ENCODE assay signal across 13 mouse cellular contexts in the genomic region with DNA sequence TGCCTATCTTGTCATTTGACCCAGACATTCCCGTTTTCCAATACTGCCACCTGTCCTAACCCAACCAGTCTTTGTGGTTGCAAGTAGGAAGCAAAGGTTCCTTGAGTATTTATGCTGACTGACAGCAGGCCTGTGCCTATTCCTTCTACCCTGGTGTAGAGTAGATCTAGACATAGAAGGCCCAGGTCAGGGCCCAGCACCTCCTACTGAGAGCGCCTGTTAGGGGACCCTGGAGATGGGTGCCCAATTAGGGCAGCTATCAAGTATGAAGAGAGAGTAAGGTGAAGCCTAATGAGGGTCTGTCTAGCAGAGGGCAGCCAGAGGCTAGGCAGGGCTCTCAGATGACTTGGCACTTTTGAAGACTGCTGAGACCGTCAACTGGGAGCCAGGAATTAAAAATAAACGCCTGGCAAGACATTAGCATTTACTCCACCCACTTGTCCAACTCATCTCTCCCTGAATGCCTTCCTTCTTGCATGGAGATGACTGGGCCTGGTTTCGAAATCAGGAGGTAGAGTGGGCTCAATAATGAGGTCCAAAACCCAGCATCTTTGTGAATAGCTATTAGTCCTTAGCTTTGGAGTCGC. TPM values are rescaled to one million over a fixed set of nuclear protein-coding genes. Genes with fewer than 3 reads are reported as not detected.
DNase-seq lines count a peak whose midpoint lies in the region; ATAC-seq lines count a peak whose summit lies in the region.
"Had no signal": no experiment of that assay in that cellular context is flagged by ENCODE, and none has a peak within 500 bp of the region (broad histone marks: within the 10 kb centered on the region; RNA-seq: fewer than 3 reads in every experiment).

No protein-coding gene starts in this region.

- no peak overlapping the region for H3K4me3 ChIP-seq in heart, embryonic 11.5 days (ENCODE audit: low read depth, low read length)
- no peak overlapping the region for H3K4me3 ChIP-seq in midbrain, embryonic 14.5 days (replicated peaks; ENCODE audit: low read depth, low read length)
- H3K4me3 ChIP-seq in midbrain, embryonic 13.5 days (replicated peaks), result no peak overlapping the region
- no peak overlapping the region for H3K4me3 ChIP-seq in neural tube, embryonic 14.5 days (ENCODE audit: low read depth, low read length)

- no peak overlapping the region for H3K4me2 ChIP-seq in heart, embryonic 11.5 days
- H3K4me2 ChIP-seq in midbrain, embryonic 14.5 days (ENCODE audit: low read length), result peak overlapping the region; percentile 69
- no peak overlapping the region for H3K4me2 ChIP-seq in midbrain, embryonic 13.5 days (replicated peaks)
- H3K4me2 ChIP-seq in neural tube, embryonic 14.5 days (ENCODE audit: low read depth, low read length), result peak overlapping the region; percentile 71

- peak; percentile 96 for DNase-seq in heart, adult 11 months
- DNase-seq in midbrain, embryonic 14.5 days, result no peak
- peak; percentile 15 to 16 for DNase-seq in cerebellum, postnatal 10 days
- no peak for DNase-seq in kidney, adult 9 months
- DNase-seq in lung, postnatal 14 days, result no peak
- DNase-seq: adrenal gland, postnatal 25 days; kidney, adult 18-20 months; liver; thymus, postnatal 4 days had no signal

- peaks cover 37% of the 10 kb centered on the region for H3K4me1 ChIP-seq in heart, embryonic 11.5 days (ENCODE audit: control insufficient read depth, insufficient read depth, low read length)
- peaks cover 36% of the 10 kb centered on the region for H3K4me1 ChIP-seq in midbrain, embryonic 14.5 days (ENCODE audit: control insufficient read depth, insufficient read depth, low read length)
- peaks cover 59% of the 10 kb centered on the region for H3K4me1 ChIP-seq in midbrain, embryonic 13.5 days (replicated peaks)
- H3K4me1 ChIP-seq in neural tube, embryonic 14.5 days (ENCODE audit: control insufficient read depth, insufficient read depth, low read length), result peaks cover 18% of the 10 kb centered on the region; the same call in 1 of the 2 replicates

- WGBS in heart, embryonic 11.5 days (ENCODE audit: insufficient replicate concordance), result 69% methylated on average over 6 of the region's 6 CpGs
- WGBS in midbrain, embryonic 14.5 days, result 81% methylated on average over 6 of the region's 6 CpGs
- WGBS in midbrain, embryonic 13.5 days, result 78% methylated on average over 6 of the region's 6 CpGs
- WGBS in neural tube, embryonic 14.5 days, result 78% methylated on average over 6 of the region's 6 CpGs

- no peak for ATAC-seq in heart, embryonic 11.5 days (replicated peaks; ENCODE audit: insufficient number of reproducible peaks, low FRiP score, low TSS enrichment)
- no peak for ATAC-seq in midbrain, embryonic 14.5 days (ENCODE audit: low FRiP score, low TSS enrichment)
- no peak for ATAC-seq in midbrain, embryonic 13.5 days
- no peak for ATAC-seq in neural tube, embryonic 14.5 days (ENCODE audit: low read depth)

- H3K27me3 ChIP-seq in heart, embryonic 11.5 days (ENCODE audit: control insufficient read depth, insufficient read depth, low read length), result peaks cover 29% of the 10 kb centered on the region
- H3K27me3 ChIP-seq in midbrain, embryonic 14.5 days (ENCODE audit: control insufficient read depth, insufficient read depth, low read length), result no peaks in the 10 kb centered on the region
- H3K27me3 ChIP-seq in midbrain, embryonic 13.5 days, result peaks cover 21% of the 10 kb centered on the region; the same call in 1 of the 2 replicates
- peaks cover 4% of the 10 kb centered on the region; the same call in 1 of the 2 replicates for H3K27me3 ChIP-seq in neural tube, embryonic 14.5 days (ENCODE audit: control insufficient read depth, insufficient read depth, low read length)

- no peaks in the 10 kb centered on the region for H3K36me3 ChIP-seq in heart, embryonic 11.5 days (ENCODE audit: control insufficient read depth, insufficient read depth, low read length)
- peaks cover 6% of the 10 kb centered on the region; the same call in 1 of the 2 replicates for H3K36me3 ChIP-seq in midbrain, embryonic 14.5 days (ENCODE audit: control insufficient read depth, insufficient read depth, low read length)
- H3K36me3 ChIP-seq in midbrain, embryonic 13.5 days, result peaks cover 3% of the 10 kb centered on the region; the same call in 1 of the 2 replicates
- H3K36me3 ChIP-seq in neural tube, embryonic 14.5 days (ENCODE audit: control insufficient read depth, insufficient read depth, low read length), result peaks cover 5% of the 10 kb centered on the region; the same call in 1 of the 2 replicates

- H3K9me3 ChIP-seq in heart, embryonic 11.5 days (replicated peaks; ENCODE audit: control insufficient read depth, low read length), result no peaks in the 10 kb centered on the region
- H3K9me3 ChIP-seq in midbrain, embryonic 14.5 days (ENCODE audit: control insufficient read depth, low read length), result no peaks in the 10 kb centered on the region
- no peaks in the 10 kb centered on the region for H3K9me3 ChIP-seq in midbrain, embryonic 13.5 days
- H3K9me3 ChIP-seq in neural tube, embryonic 14.5 days (ENCODE audit: control insufficient read depth, low read length), result no peaks in the 10 kb centered on the region

- no peak overlapping the region for H3K9ac ChIP-seq in heart, embryonic 11.5 days (ENCODE audit: low read depth, low read length)
- no peak overlapping the region for H3K9ac ChIP-seq in midbrain, embryonic 14.5 days (replicated peaks; ENCODE audit: low read length)
- no peak overlapping the region for H3K9ac ChIP-seq in midbrain, embryonic 13.5 days (replicated peaks)
- no peak overlapping the region for H3K9ac ChIP-seq in neural tube, embryonic 14.5 days (replicated peaks; ENCODE audit: low read depth, low read length)

- no peak overlapping the region for H3K27ac ChIP-seq in heart, embryonic 11.5 days (ENCODE audit: low read depth, low read length)
- H3K27ac ChIP-seq in midbrain, embryonic 14.5 days (replicated peaks; ENCODE audit: low read depth, low read length), result peak overlapping the region; percentile 88; the same call in 1 of the 2 replicates
- no peak overlapping the region for H3K27ac ChIP-seq in midbrain, embryonic 13.5 days
- peak overlapping the region; percentile 75; the same call in 1 of the 2 replicates for H3K27ac ChIP-seq in neural tube, embryonic 14.5 days (ENCODE audit: low read depth, low read length)

RNA-seq across cellular contexts. Expression of gene Eef1a2, which starts 1.0 kb away (rescaled TPM):
- polyA plus RNA-seq in heart, embryonic 11.5 days (2014; fragmentation: Nextera tagmentation; extraction: Ambion mirVana), result 4.6 and 5.7 TPM in 2 replicates
- 12.7 and 14.1 TPM in 2 replicates for polyA plus RNA-seq in midbrain, embryonic 14.5 days (2014; fragmentation: Nextera tagmentation; extraction: Ambion mirVana)
- 3.5 and 3.8 TPM in 2 replicates for polyA plus RNA-seq in midbrain, embryonic 13.5 days (2015; fragmentation: Nextera tagmentation; extraction: Ambion mirVana)
- polyA plus RNA-seq in neural tube, embryonic 14.5 days (2014; fragmentation: Nextera tagmentation; extraction: Ambion mirVana), result 17.5 and 24.4 TPM in 2 replicates

RNA-seq across cellular contexts. Expression of gene Kcnq2, which starts 22.7 kb away (rescaled TPM):
- polyA plus RNA-seq in heart, embryonic 11.5 days (2014; fragmentation: Nextera tagmentation; extraction: Ambion mirVana), result 0.17 and 0.30 TPM in 2 replicates
- polyA plus RNA-seq in midbrain, embryonic 14.5 days (2014; fragmentation: Nextera tagmentation; extraction: Ambion mirVana), result 52.0 and 52.4 TPM in 2 replicates
- polyA plus RNA-seq in midbrain, embryonic 13.5 days (2015; fragmentation: Nextera tagmentation; extraction: Ambion mirVana), result 44.0 and 47.3 TPM in 2 replicates
- 56.7 and 60.6 TPM in 2 replicates for polyA plus RNA-seq in neural tube, embryonic 14.5 days (2014; fragmentation: Nextera tagmentation; extraction: Ambion mirVana)

RNA-seq across cellular contexts. Expression of gene Ppdpf, which starts 29.2 kb away (rescaled TPM):
- 187 and 214 TPM in 2 replicates for polyA plus RNA-seq in heart, embryonic 11.5 days (2014; fragmentation: Nextera tagmentation; extraction: Ambion mirVana)
- polyA plus RNA-seq in midbrain, embryonic 14.5 days (2014; fragmentation: Nextera tagmentation; extraction: Ambion mirVana), result 442 and 539 TPM in 2 replicates
- 470 and 482 TPM in 2 replicates for polyA plus RNA-seq in midbrain, embryonic 13.5 days (2015; fragmentation: Nextera tagmentation; extraction: Ambion mirVana)
- 419 and 445 TPM in 2 replicates for polyA plus RNA-seq in neural tube, embryonic 14.5 days (2014; fragmentation: Nextera tagmentation; extraction: Ambion mirVana)

RNA-seq across cellular contexts. Expression of gene Ptk6, which starts 44.8 kb away (rescaled TPM):
- polyA plus RNA-seq in heart, embryonic 11.5 days (2014; fragmentation: Nextera tagmentation; extraction: Ambion mirVana), result not detected in 2 replicates
- polyA plus RNA-seq in midbrain, embryonic 14.5 days (2014; fragmentation: Nextera tagmentation; extraction: Ambion mirVana), result not detected in 2 replicates
- not detected in 2 replicates for polyA plus RNA-seq in midbrain, embryonic 13.5 days (2015; fragmentation: Nextera tagmentation; extraction: Ambion mirVana)
- not detected in 2 replicates for polyA plus RNA-seq in neural tube, embryonic 14.5 days (2014; fragmentation: Nextera tagmentation; extraction: Ambion mirVana)
- polyA plus RNA-seq: stomach, embryonic 14.5 days had no signal

RNA-seq across cellular contexts. Expression of gene Srms, which starts 55.2 kb away (rescaled TPM):
- 0.29 TPM in 1 of 2 replicates, not detected in the other for polyA plus RNA-seq in heart, embryonic 11.5 days (2014; fragmentation: Nextera tagmentation; extraction: Ambion mirVana)
- 0.11 and 0.16 TPM in 2 replicates for polyA plus RNA-seq in midbrain, embryonic 14.5 days (2014; fragmentation: Nextera tagmentation; extraction: Ambion mirVana)
- 0.10 TPM in 1 of 2 replicates, not detected in the other for polyA plus RNA-seq in midbrain, embryonic 13.5 days (2015; fragmentation: Nextera tagmentation; extraction: Ambion mirVana)
- 0.15 and 0.19 TPM in 2 replicates for polyA plus RNA-seq in neural tube, embryonic 14.5 days (2014; fragmentation: Nextera tagmentation; extraction: Ambion mirVana)
- polyA plus RNA-seq: stomach, embryonic 14.5 days had no signal

Comparison
In these comparisons a context has a peak if more than half of its experiments do, and no peak if none do; other contexts are left out.
1. H3K27ac ChIP-seq: peak in midbrain, embryonic 14.5 days (single experiment) and neural tube, embryonic 14.5 days (single experiment); none in heart, embryonic 11.5 days (single experiment) and midbrain, embryonic 13.5 days (single experiment).
2. H3K4me2 ChIP-seq: peak in midbrain, embryonic 14.5 days (single experiment) and neural tube, embryonic 14.5 days (single experiment); none in heart, embryonic 11.5 days (single experiment) and midbrain, embryonic 13.5 days (single experiment).
3. DNase-seq: peak in heart, adult 11 months (single experiment) and cerebellum, postnatal 10 days (2 of 2); none in midbrain, embryonic 14.5 days (single experiment), kidney, adult 9 months (single experiment) and lung, postnatal 14 days (single experiment).
4. RNA of gene Kcnq2, which starts 22.7 kb away (polyA plus RNA-seq): 56.7 to 60.6 TPM in neural tube, embryonic 14.5 days, 52.0 to 52.4 TPM in midbrain, embryonic 14.5 days and 44.0 to 47.3 TPM in midbrain, embryonic 13.5 days; 0.17 to 0.30 TPM in heart, embryonic 11.5 days; every median in the first group is over 10 times any median in the second.